In genomic region chr5:140197705-140198104, GRCm38 (mm10) we compare ENCODE assay signal across 8 mouse cellular contexts.
DNase-seq lines count a peak whose midpoint lies in the region; ATAC-seq and TF ChIP-seq lines count a peak whose summit lies in the region.

No protein-coding gene starts in this region.

- WGBS in forebrain, embryonic 11.5 days: 40% methylated on average over 4 of the region's 4 CpGs
- 30% methylated on average over 4 of the region's 4 CpGs for WGBS in forebrain, embryonic 16.5 days
- 31% methylated on average over 4 of the region's 4 CpGs for WGBS in neural tube, embryonic 11.5 days

- intact Hi-C loops in left cerebral cortex, postnatal 10 days (cut with DNase I): loop anchor here (2.0 kb wide), 1 partner anchor 95 kb away; no protein-coding TSS in a partner anchor

- no peaks in the 10 kb centered on the region for H3K36me3 ChIP-seq in forebrain, embryonic 11.5 days (ENCODE audit: control insufficient read depth, insufficient read depth, low read length)
- H3K36me3 ChIP-seq in forebrain, embryonic 16.5 days (ENCODE audit: control insufficient read depth, insufficient read depth): no peaks in the 10 kb centered on the region
- H3K36me3 ChIP-seq in neural tube, embryonic 11.5 days (ENCODE audit: control insufficient read depth, insufficient read depth, low read length): no peaks in the 10 kb centered on the region
- no peaks in the 10 kb centered on the region for H3K36me3 ChIP-seq in testis, adult 2 months (ENCODE audit: control insufficient read depth, insufficient read depth, low read length)

- peak; percentile 76 for TF ChIP-seq CTCF in bone marrow macrophage, adult 2 months (IDR thresholded peaks at IDR 0.05; ENCODE audit: low read depth, low read length)
- peak; percentile 53; the same call in 1 of the 2 replicates for TF ChIP-seq CTCF in testis, adult 2 months (IDR thresholded peaks at IDR 0.05; ENCODE audit: control insufficient read depth, insufficient read depth, insufficient replicate concordance, low read depth, low read length)

- TF ChIP-seq POLR2A in bone marrow macrophage, adult 2 months (IDR thresholded peaks at IDR 0.05; ENCODE audit: borderline replicate concordance, low read depth, low read length): no peak
- TF ChIP-seq POLR2A in testis, adult 2 months (IDR thresholded peaks at IDR 0.05; ENCODE audit: control insufficient read depth, low read depth, low read length): no peak

- no peak overlapping the region for H3K9ac ChIP-seq in forebrain, embryonic 11.5 days (ENCODE audit: low read length)
- H3K9ac ChIP-seq in forebrain, embryonic 16.5 days (replicated peaks; ENCODE audit: low read depth, low read length): no peak overlapping the region
- no peak overlapping the region for H3K9ac ChIP-seq in neural tube, embryonic 11.5 days (ENCODE audit: low read length)

- H3K27me3 ChIP-seq in forebrain, embryonic 11.5 days (ENCODE audit: control insufficient read depth, insufficient read depth, low read length): no peaks in the 10 kb centered on the region
- H3K27me3 ChIP-seq in forebrain, embryonic 16.5 days (replicated peaks; ENCODE audit: control insufficient read depth, insufficient read depth, low read length): no peaks in the 10 kb centered on the region
- no peaks in the 10 kb centered on the region for H3K27me3 ChIP-seq in neural tube, embryonic 11.5 days (ENCODE audit: control insufficient read depth, insufficient read depth, low read length)
- H3K27me3 ChIP-seq in testis, adult 2 months (ENCODE audit: control insufficient read depth, insufficient read depth, low read length): no peaks in the 10 kb centered on the region

- H3K4me3 ChIP-seq in forebrain, embryonic 11.5 days (ENCODE audit: low read depth, low read length): no peak overlapping the region
- no peak overlapping the region for H3K4me3 ChIP-seq in forebrain, embryonic 16.5 days (replicated peaks; ENCODE audit: low read length)
- no peak overlapping the region for H3K4me3 ChIP-seq in bone marrow macrophage, adult 2 months (ENCODE audit: insufficient read depth, low read length)
- H3K4me3 ChIP-seq in neural tube, embryonic 11.5 days (ENCODE audit: low read depth, low read length): no peak overlapping the region
- no peak overlapping the region for H3K4me3 ChIP-seq in testis, adult 2 months (ENCODE audit: control insufficient read depth, low read depth, low read length)

- no peaks in the 10 kb centered on the region for H3K9me3 ChIP-seq in forebrain, embryonic 11.5 days (ENCODE audit: control insufficient read depth, low read length)
- no peaks in the 10 kb centered on the region for H3K9me3 ChIP-seq in forebrain, embryonic 16.5 days (ENCODE audit: control insufficient read depth, low read length)
- no peaks in the 10 kb centered on the region for H3K9me3 ChIP-seq in neural tube, embryonic 11.5 days (ENCODE audit: control insufficient read depth, low read length)

- H3K4me2 ChIP-seq in forebrain, embryonic 11.5 days (ENCODE audit: low read depth, low read length, severe bottlenecking): no peak overlapping the region
- H3K4me2 ChIP-seq in forebrain, embryonic 16.5 days (ENCODE audit: low read length): no peak overlapping the region
- no peak overlapping the region for H3K4me2 ChIP-seq in neural tube, embryonic 11.5 days (ENCODE audit: low read depth)

- peaks cover 6% of the 10 kb centered on the region; the same call in 1 of the 2 replicates for H3K4me1 ChIP-seq in forebrain, embryonic 11.5 days (replicated peaks; ENCODE audit: control insufficient read depth, insufficient read depth, low read length)
- H3K4me1 ChIP-seq in forebrain, embryonic 16.5 days (replicated peaks; ENCODE audit: control insufficient read depth, insufficient read depth, low read length): peaks cover 9% of the 10 kb centered on the region
- H3K4me1 ChIP-seq in bone marrow macrophage, adult 2 months (ENCODE audit: control insufficient read depth, insufficient read depth, low read length): peaks cover 22% of the 10 kb centered on the region
- no peaks in the 10 kb centered on the region; the same call in 1 of the 2 replicates for H3K4me1 ChIP-seq in neural tube, embryonic 11.5 days (ENCODE audit: control insufficient read depth, insufficient read depth, low read length)
- no peaks in the 10 kb centered on the region for H3K4me1 ChIP-seq in testis, adult 2 months (ENCODE audit: control insufficient read depth, insufficient read depth, low read length)

- peak; percentile 84 for DNase-seq in forebrain, embryonic 11.5 days (ENCODE audit: low spot score)
- peak; percentile 79 for DNase-seq in forelimb bud, embryonic 11.5 days (ENCODE audit: low read depth, low spot score)
- DNase-seq in induced T-regulatory cell, adult 2 months (ENCODE audit: low read depth): peak; percentile 79
- DNase-seq in left cerebral cortex, postnatal 10 days (ENCODE audit: extremely low spot score in 1 of 2, low spot score in 2 of 2): peak; percentile 48 to 74
- peak; percentile 69 for DNase-seq in neural tube, embryonic 11.5 days (ENCODE audit: low spot score)

- H3K27ac ChIP-seq in forebrain, embryonic 11.5 days (ENCODE audit: low read depth, low read length): no peak overlapping the region
- H3K27ac ChIP-seq in forebrain, embryonic 16.5 days (ENCODE audit: low read length): no peak overlapping the region
- H3K27ac ChIP-seq in bone marrow macrophage, adult 2 months (ENCODE audit: insufficient read depth, low read depth, low read length): no peak overlapping the region
- no peak overlapping the region for H3K27ac ChIP-seq in neural tube, embryonic 11.5 days (ENCODE audit: low read depth, low read length)
- H3K27ac ChIP-seq in testis, adult 2 months (ENCODE audit: control insufficient read depth, insufficient read depth, low read depth, low read length): no peak overlapping the region

- ATAC-seq in forebrain, embryonic 11.5 days (replicated peaks; ENCODE audit: low FRiP score): no peak
- ATAC-seq in forebrain, embryonic 16.5 days: no peak
- ATAC-seq in neural tube, embryonic 11.5 days (ENCODE audit: insufficient read depth, low FRiP score, low TSS enrichment): no peak
